In the genomic region with DNA sequence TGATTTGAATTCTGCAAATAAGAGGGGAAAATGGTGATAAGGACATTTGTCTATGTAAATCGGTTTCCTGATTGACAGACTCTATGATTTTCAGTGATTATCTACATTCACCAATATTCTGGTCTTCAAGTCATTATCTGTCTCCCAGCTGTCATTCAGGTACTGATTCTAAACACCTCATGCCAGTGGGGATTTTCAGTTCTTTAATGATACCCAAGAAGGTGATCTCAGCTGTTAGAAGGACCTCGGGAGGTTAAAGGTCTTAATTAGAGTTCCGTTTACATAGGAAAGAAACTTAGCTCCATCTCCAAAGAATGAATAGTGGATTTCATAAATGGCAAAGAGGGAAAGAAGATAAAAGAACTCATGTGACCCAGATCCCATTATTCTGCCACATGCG, we compare ENCODE assay signal across 18 mouse cellular contexts.
"Had no signal": no experiment of that assay in that cellular context is flagged by ENCODE, and none has a peak within 500 bp of the region (broad histone marks: within the 10 kb centered on the region; RNA-seq: fewer than 3 reads in every experiment).

No protein-coding gene starts in this region.

- ATAC-seq: liver, postnatal 0 days; lung, postnatal 0 days had no signal

- H3K27ac ChIP-seq: liver, embryonic 13.5 days; liver, embryonic 15.5 days; lung, embryonic 15.5 days; macrophage; neural tube, embryonic 12.5 days; stomach, embryonic 15.5 days; stomach, postnatal 0 days had no signal

- DNase-seq: liver, embryonic 13.5 days; liver, postnatal 0 days; lung, adult 2 months; lung, postnatal 14 days; lung, postnatal 36 days; right cerebral cortex, postnatal 14 days; thymus, adult 2 months; thymus, postnatal 25 days; thymus, postnatal 4 days had no signal

- H3K9me3 ChIP-seq: liver, embryonic 13.5 days; liver, embryonic 15.5 days; lung, embryonic 15.5 days; megakaryocyte, embryonic 14.5 days; neural tube, embryonic 12.5 days; stomach, embryonic 15.5 days had no signal

- H3K4me1 ChIP-seq: liver, embryonic 13.5 days; liver, embryonic 15.5 days; lung, embryonic 15.5 days; megakaryocyte, embryonic 14.5 days; neural tube, embryonic 12.5 days; stomach, embryonic 15.5 days had no signal

- H3K36me3 ChIP-seq: liver, embryonic 13.5 days; liver, embryonic 15.5 days; lung, embryonic 15.5 days; neural tube, embryonic 12.5 days; stomach, embryonic 15.5 days had no signal

- H3K4me3 ChIP-seq: liver, embryonic 13.5 days; liver, embryonic 15.5 days; lung, embryonic 15.5 days; megakaryocyte, embryonic 14.5 days; neural tube, embryonic 12.5 days; stomach, embryonic 15.5 days had no signal

- H3K4me2 ChIP-seq: liver, embryonic 11.5 days; liver, embryonic 13.5 days; liver, embryonic 15.5 days; lung, embryonic 15.5 days; neural tube, embryonic 12.5 days; stomach, embryonic 15.5 days had no signal

- H3K9ac ChIP-seq: liver, embryonic 13.5 days; liver, embryonic 15.5 days; liver, postnatal 0 days; lung, embryonic 15.5 days; neural tube, embryonic 12.5 days; stomach, embryonic 15.5 days had no signal

- H3K27me3 ChIP-seq: liver, embryonic 13.5 days; liver, embryonic 15.5 days; lung, embryonic 15.5 days; megakaryocyte, embryonic 14.5 days; neural tube, embryonic 12.5 days; stomach, embryonic 15.5 days had no signal
